Mouse (Mus musculus): ENCODE measurements around the gene Arfgap1.

GRCm38 (mm10) chr2:180987432-180988030, 20.5 kb downstream of the Arfgap1 start:
- TF ChIP-seq EP300 (IDR thresholded peaks at IDR 0.05; ENCODE audit: low read depth) (no peak), CTCF (IDR thresholded peaks at IDR 0.05; ENCODE audit: low read depth) (no peak)
